Mouse (Mus musculus) kidney, embryonic 15.5 days (tissue): ENCODE results near the gene Foxf1. TPM values are rescaled to one million over a fixed set of nuclear protein-coding genes. Genes with fewer than 3 reads are reported as not detected.

Experiments used
- ATAC-seq: fragments of 200-750 bp; cut with Nextera tagmentation; replicated peaks from 2 replicates; pipeline ENCODE4 v1.8.0; 2017; ENCODE audit warnings: moderate TSS enrichment; ENCODE audit not compliant: low FRiP score
- H3K27ac ChIP-seq: fragments of 300-500 bp; sonication (generic); 2 replicates; pipeline ENCODE4 v1.5.1; 2015; ENCODE audit warnings: mild to moderate bottlenecking, inconsistent platforms
- H3K27me3 ChIP-seq: fragments of 300-500 bp; sonication (generic); 2 replicates; pipeline ENCODE4 v1.6.1; 2015; ENCODE audit warnings: inconsistent platforms
- H3K36me3 ChIP-seq: fragments of 300-500 bp; sonication (generic); 2 replicates; pipeline ENCODE4 v1.6.1; 2015; ENCODE audit warnings: inconsistent platforms
- H3K4me1 ChIP-seq: fragments of 300-500 bp; sonication (generic); 2 replicates; pipeline ENCODE4 v1.6.1; 2015; ENCODE audit warnings: inconsistent platforms
- H3K4me2 ChIP-seq: fragments of 300-500 bp; sonication (generic); 2 replicates; pipeline ENCODE4 v1.6.1; 2015; ENCODE audit warnings: moderate library complexity, mild to moderate bottlenecking, inconsistent platforms
- H3K4me3 ChIP-seq: fragments of 300-500 bp; sonication (generic); replicated peaks from 2 replicates; pipeline ENCODE4 v1.5.1; 2015; ENCODE audit warnings: mild to moderate bottlenecking, inconsistent platforms
- H3K9ac ChIP-seq: fragments of 300-500 bp; sonication (generic); 2 replicates; pipeline ENCODE4 v1.6.1; 2015; ENCODE audit warnings: mild to moderate bottlenecking, inconsistent platforms
- H3K9me3 ChIP-seq: fragments of 300-500 bp; sonication (generic); replicated peaks from 2 replicates; pipeline ENCODE4 v1.6.1; 2016; ENCODE audit warnings: inconsistent platforms
- WGBS: fragments of 180-500 bp; shearing (Covaris S2); methylation state at CpG from one replicate; pipeline ENCODE4 v1.1.7; 2015; ENCODE audit warnings: mixed read lengths; 5-methylcytosine and 5-hydroxymethylcytosine counted together
- polyA plus RNA-seq: library from polyadenylated mRNA; unstranded; fragments of >200 nt; fragmentation: Nextera tagmentation; extraction: Ambion mirVana; gene quantifications from 2 replicates; pipeline ENCODE4 v1.2.1, GENCODE M21; 2015

Gene Foxf1
- polyA plus RNA-seq, 1 experiment from 2014 or later, result 5.2 TPM

GRCm38 (mm10) chr8:121127291-121127701 is 43.1 kb downstream of the Foxf1 start:
- ATAC-seq, result no peak

DNA sequence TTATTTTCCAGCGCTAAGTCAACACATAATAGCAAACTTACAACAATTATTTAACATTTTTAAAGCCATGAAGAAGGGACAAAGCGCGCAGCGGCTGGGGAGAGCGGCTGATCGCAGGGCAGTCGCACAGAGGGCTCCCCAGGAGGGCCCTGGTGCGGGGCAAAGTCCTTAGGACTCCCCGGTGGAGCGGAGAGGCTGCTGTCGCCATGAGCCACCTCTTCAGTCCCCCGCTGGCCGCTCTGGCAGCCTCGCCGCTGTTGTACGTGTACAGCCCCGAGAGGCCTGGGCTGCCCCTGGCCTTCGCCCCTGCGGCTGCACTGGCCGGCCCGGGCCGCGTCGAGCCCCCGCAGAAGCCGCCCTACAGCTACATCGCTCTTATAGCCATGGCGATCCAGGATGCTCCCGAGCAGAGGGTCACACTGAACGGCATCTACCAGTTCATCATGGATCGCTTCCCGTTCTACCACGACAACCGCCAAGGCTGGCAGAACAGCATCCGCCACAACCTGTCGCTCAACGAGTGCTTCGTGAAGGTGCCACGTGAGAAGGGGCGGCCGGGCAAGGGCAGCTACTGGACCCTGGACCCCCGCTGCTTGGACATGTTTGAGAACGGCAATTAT is 43.7 kb downstream of the Foxf1 start, which contains the start of gene Foxl1:
Foxl1 (plus strand) TSS at position 185 of the 620 bp plus-strand sequence.
- Histone ChIP-seq H3K27ac (peak within 1 kb of the TSS; percentile 90), H3K27me3 (peaks cover 72% of the 10 kb centered on the region), H3K9me3 (no peaks in the 10 kb centered on the region), H3K4me3 (peak within 1 kb of the TSS; percentile 43), H3K36me3 (peaks cover 7% of the 10 kb centered on the region), H3K9ac (peak within 1 kb of the TSS; percentile 53), H3K4me1 (peaks cover 73% of the 10 kb centered on the region), H3K4me2 (peak within 1 kb of the TSS; percentile 64)
- WGBS, result 4% methylated on average over 41 of the region's 43 CpGs
- no peak for ATAC-seq

More at GRCm38 (mm10) chr8:121127291-121127701, 43.1 kb downstream of the Foxf1 start:
- Histone ChIP-seq H3K4me1 (peaks cover 78% of the 10 kb centered on the region), H3K27me3 (peaks cover 78% of the 10 kb centered on the region), H3K4me3 (peak overlapping the region; percentile 43), H3K36me3 (peaks cover 13% of the 10 kb centered on the region), H3K9me3 (no peaks in the 10 kb centered on the region), H3K4me2 (peak overlapping the region; percentile 64), H3K27ac (peak overlapping the region; percentile 70), H3K9ac (no peak overlapping the region; the same call in 1 of the 2 replicates)
- WGBS, result 21% methylated on average over 11 of the region's 11 CpGs

- Histone ChIP-seq H3K27me3 (peaks cover 65% of the 10 kb centered on the region), H3K4me2 (peak overlapping the region; percentile 64), H3K9ac (peak overlapping the region; percentile 53), H3K4me1 (peaks cover 66% of the 10 kb centered on the region), H3K27ac (peak overlapping the region; percentile 90), H3K4me3 (peak overlapping the region; percentile 43), H3K36me3 (no peaks in the 10 kb centered on the region), H3K9me3 (no peaks in the 10 kb centered on the region)
- no peak for ATAC-seq
- WGBS, result 8% methylated on average over 54 of the region's 55 CpGs
Measured at GRCm38 (mm10) chr8:121128531-121129264, 44.5 kb downstream of the Foxf1 start.

DNA sequence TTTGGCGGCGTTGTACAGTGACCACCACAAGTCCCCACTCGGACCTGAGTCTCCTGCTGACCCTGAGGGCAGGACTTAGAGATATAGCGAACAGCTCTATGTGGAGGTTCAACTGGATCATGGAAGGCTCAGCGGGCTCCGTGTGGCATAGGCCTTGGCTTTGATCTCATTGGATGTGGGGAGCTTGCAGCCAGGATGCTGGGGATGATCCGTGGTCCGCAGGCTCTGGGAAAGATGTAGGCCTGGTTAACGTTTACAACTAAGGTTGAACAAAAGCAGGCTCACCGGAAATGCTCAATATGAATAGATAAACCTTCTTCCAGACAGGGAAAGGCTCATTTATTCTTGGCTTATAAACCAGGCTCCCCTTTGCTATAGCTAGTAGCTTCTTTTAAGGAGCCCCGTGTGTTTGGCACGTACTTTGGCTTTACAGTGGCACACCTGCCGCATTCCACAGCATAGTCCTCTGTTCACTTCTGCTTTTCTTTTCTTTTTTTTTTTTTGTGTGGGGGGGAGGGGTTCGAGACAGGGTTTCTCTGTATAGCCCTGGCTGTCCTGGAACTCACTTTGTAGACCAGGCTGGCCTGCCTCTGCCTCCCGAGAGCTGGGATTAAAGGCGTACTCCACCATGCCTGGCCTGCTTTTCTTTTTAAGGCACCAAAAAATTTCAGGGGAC is 45.2 kb downstream of the Foxf1 start:
- Histone ChIP-seq H3K9ac (0 out of 2 replicates have a peak overlapping the region, but pooled peaks have one; percentile 53), H3K36me3 (no peaks in the 10 kb centered on the region), H3K4me1 (peaks cover 61% of the 10 kb centered on the region), H3K4me3 (peak overlapping the region; percentile 43), H3K27ac (peak overlapping the region; percentile 90; the same call in 1 of the 2 replicates), H3K27me3 (peaks cover 61% of the 10 kb centered on the region), H3K4me2 (peak overlapping the region; percentile 64), H3K9me3 (no peaks in the 10 kb centered on the region)
- 48% methylated on average over 16 of the region's 16 CpGs for WGBS
- ATAC-seq, result no peak

GRCm38 (mm10) chr8:121130522-121130921 is 46.3 kb downstream of the Foxf1 start:
- H3K4me3 ChIP-seq, result peak overlapping the region; percentile 10
- ATAC-seq, result no peak
- H3K27me3 ChIP-seq, result peaks cover 55% of the 10 kb centered on the region
- no peak overlapping the region for H3K9ac ChIP-seq
- H3K36me3 ChIP-seq, result no peaks in the 10 kb centered on the region
- peaks cover 50% of the 10 kb centered on the region for H3K4me1 ChIP-seq
- H3K9me3 ChIP-seq, result no peaks in the 10 kb centered on the region
- H3K4me2 ChIP-seq, result peak overlapping the region; percentile 31
- WGBS, result 41% methylated on average over 5 of the region's 5 CpGs
- H3K27ac ChIP-seq, result no peak overlapping the region

DNA sequence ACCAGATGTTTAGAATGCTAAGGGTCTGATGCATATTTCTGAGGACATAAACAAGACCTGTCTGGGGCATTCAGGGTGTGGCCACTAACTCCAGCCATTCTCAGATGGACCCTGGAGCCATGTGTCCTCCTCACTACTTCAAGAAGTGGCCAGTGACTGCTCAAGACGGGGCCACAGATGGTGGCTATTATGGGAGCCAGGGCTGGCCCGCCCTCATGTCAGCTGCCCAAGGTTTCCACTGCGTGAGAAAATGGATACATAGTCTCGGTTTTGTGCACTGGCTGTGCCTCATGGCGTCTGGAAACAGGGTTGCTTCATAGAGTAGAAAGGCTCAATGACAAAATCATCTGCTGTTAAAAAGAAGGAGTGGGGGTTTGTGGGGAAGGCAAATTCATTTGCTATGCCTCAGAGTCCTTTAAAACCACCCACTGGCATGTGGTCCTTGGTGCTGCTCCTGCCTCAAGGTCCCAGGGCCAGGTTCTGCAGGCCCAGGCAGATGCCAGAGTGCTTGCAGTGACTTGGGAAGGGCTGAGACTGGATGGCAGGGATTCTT is 48.9 kb downstream of the Foxf1 start:
- Histone ChIP-seq H3K27me3 (peaks cover 29% of the 10 kb centered on the region), H3K9me3 (peaks cover 12% of the 10 kb centered on the region), H3K9ac (no peak overlapping the region), H3K27ac (no peak overlapping the region), H3K4me2 (no peak overlapping the region), H3K4me3 (no peak overlapping the region), H3K4me1 (peaks cover 25% of the 10 kb centered on the region), H3K36me3 (peaks cover 15% of the 10 kb centered on the region)
- ATAC-seq, result no peak
- WGBS, result 78% methylated on average over 5 of the region's 5 CpGs

- H3K36me3 ChIP-seq, result peaks cover 19% of the 10 kb centered on the region
- WGBS, result 85% methylated on average over 10 of the region's 10 CpGs
- H3K4me3 ChIP-seq, result no peak overlapping the region
- no peak overlapping the region for H3K9ac ChIP-seq
- peaks cover 19% of the 10 kb centered on the region for H3K27me3 ChIP-seq
- no peak overlapping the region for H3K27ac ChIP-seq
- peaks cover 12% of the 10 kb centered on the region for H3K9me3 ChIP-seq
- no peak for ATAC-seq
- no peak overlapping the region for H3K4me2 ChIP-seq
- H3K4me1 ChIP-seq, result peaks cover 14% of the 10 kb centered on the region
Measured at GRCm38 (mm10) chr8:121134102-121134501, 49.9 kb downstream of the Foxf1 start.

DNA sequence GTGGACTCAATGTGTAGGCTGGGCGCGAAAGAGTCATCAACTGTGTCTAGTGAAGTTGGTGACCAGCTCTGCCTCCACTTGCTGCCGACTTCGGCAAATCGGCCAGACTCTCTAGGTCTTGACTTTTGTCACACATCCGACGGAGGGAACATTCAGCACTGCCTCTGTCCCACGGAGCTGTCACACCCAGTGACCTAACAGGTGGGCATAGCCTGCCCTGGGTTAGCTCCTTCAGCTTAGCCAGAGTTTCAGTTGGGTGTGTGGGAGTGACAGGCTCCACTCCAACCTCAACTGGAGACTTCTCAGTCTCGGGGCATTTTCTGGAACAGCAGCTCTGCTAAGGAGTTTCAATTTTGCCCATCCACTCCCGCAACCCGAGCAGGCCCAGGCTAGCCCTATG is 50.3 kb downstream of the Foxf1 start:
- ATAC-seq, result no peak
- H3K27me3 ChIP-seq, result peaks cover 15% of the 10 kb centered on the region
- 78% methylated on average over 11 of the region's 11 CpGs for WGBS
- peaks cover 19% of the 10 kb centered on the region for H3K36me3 ChIP-seq
- H3K27ac ChIP-seq, result no peak overlapping the region
- H3K4me1 ChIP-seq, result peaks cover 13% of the 10 kb centered on the region; the same call in 1 of the 2 replicates
- no peak overlapping the region for H3K4me3 ChIP-seq
- no peak overlapping the region for H3K4me2 ChIP-seq
- H3K9me3 ChIP-seq, result peaks cover 12% of the 10 kb centered on the region
- H3K9ac ChIP-seq, result no peak overlapping the region

- WGBS, result 93% methylated on average over 6 of the region's 6 CpGs
- H3K27me3 ChIP-seq, result no peaks in the 10 kb centered on the region
- no peak overlapping the region for H3K9ac ChIP-seq
- ATAC-seq, result no peak
- H3K4me2 ChIP-seq, result no peak overlapping the region
- peaks cover 12% of the 10 kb centered on the region for H3K9me3 ChIP-seq
- H3K27ac ChIP-seq, result no peak overlapping the region
- H3K4me3 ChIP-seq, result no peak overlapping the region
- H3K4me1 ChIP-seq, result peaks cover 11% of the 10 kb centered on the region
- peaks cover 19% of the 10 kb centered on the region for H3K36me3 ChIP-seq
Measured at GRCm38 (mm10) chr8:121136856-121137255, 52.7 kb downstream of the Foxf1 start.
